Mouse (Mus musculus) liver, adult 2 months (tissue): ENCODE measurements at regions not wholly inside any gene's neighbourhood (a gene's known extent, or its start where the extent isn't known, plus 50 kb on each side); places are given as distances from the start of the nearest gene placed in this dataset.

Source experiments
- CTCF ChIP-seq: fragments of 200-500 bp; IDR thresholded peaks from 2 replicates; pipeline ENCODE4 v1.5.1; 2011; ENCODE audit warnings: low read depth, low read length, control low read depth
- POLR2A ChIP-seq: fragments of 200-500 bp; IDR thresholded peaks from 2 replicates; pipeline ENCODE4 v1.6.1; 2011; ENCODE audit warnings: low read length, control low read depth; ENCODE audit not compliant: insufficient read depth; ENCODE audit errors: extremely low read depth

DNA sequence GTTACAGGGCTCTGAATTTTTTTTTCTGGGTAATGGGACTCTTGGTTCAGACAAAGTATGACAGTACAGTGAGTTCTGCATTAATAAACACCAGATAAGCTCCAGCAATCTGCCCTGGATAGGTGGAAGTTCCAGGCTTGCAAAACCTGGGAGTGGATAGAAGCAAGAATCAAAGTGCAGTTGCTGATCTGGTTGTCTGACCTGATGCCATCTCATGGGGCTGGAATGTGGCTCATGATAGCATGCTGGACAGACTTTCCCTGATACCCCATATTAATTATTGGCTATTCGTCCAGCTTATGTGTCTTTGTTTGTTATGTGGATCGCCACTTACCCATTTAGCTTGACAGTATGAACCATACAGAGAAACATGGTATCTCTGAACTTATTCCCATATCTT lies 146.6 kb upstream of the Tnfaip3 start:
- no peak for TF ChIP-seq CTCF
- TF ChIP-seq POLR2A: no peak
